Mouse (Mus musculus): Measurements from ENCODE around the gene Mmp1b.
"Not testable (repeated sequence)": the region's sequence is repeated elsewhere in the genome, so short reads cannot be mapped to it uniquely, and the experiment has no call there.

Mmp1b gene

DNA sequence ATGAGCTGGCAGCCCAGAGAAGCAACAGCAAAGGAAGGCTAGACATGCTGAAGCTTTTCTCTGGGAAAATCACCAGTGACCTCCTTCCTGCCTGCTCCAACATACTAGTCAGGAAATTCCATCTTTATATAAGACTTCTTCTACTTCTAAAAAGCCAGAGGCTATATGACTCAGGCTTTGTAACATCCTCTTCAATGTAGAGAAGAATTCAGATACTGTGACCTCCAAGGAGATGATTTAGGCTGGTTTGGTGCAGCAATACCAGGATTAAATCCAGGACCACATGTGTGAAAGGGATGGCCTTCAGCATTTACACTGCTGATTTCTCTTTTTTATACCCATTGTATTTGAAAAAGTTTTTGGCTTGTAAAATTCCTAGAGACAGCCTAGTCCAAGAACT lies at the start of gene Mmp1b:
Mmp1b (minus strand) TSS at position 101 of the 400 bp plus-strand sequence.
- DNase-seq: no peak

DNA sequence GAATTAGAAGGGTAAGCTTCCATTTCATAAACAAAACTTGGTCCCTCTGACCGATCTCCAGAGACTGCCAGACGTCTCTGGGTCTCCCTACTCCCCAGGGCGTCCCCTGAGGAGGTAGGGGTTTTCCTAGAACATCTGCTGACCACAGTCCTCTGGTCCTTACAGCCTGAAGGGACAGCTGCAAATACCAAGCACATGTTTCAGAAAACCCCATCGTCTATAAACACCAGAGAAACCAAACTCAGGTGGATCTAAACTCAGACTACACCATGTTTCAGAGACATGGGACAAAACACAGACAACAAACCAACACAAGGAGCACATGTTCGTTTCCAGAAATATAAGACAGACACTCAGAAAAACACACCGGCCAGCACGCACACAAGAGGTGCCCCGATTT lies 8.7 kb upstream of the Mmp1b start:
- not testable (repeated sequence) for DNase-seq

DNA sequence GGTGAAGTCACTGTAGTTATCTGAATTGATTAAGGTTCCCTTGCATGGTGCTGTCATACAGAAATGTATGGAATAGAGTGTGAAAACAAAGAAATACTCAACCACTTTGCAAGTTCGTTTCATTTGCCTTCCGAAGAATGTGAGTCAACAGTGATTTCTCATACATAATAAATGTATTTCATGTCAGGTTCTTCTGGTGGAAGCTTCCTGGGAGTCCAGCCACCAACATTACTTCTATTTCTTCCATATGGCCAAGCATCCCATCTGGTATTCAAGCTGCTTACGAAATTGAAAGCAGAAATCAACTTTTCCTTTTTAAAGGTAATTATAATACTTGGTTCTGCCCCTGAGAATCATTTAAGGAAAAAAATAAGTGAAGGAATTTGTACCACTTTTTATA lies 33.3 kb downstream of the Mmp1b start:
- no peak for DNase-seq

DNA sequence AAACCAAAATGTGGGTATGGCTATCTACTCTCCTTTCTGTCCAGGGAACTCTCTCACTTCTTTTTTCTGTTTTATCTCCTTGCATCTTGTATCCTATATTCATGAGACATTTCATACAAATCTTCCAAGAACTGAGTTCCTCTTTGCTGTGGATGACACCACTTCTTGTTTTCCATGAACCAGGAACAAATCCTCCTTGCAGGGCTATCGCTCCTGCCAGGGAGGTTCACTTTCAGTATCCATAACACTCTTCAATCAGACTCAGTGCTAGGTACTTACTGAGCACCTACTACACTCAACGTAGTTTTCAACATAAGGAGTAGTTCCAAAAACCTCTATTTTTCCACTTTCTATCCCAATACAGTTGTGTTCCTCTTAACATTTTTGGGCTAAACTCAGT lies 42.3 kb downstream of the Mmp1b start:
- DNase-seq: no peak

DNA sequence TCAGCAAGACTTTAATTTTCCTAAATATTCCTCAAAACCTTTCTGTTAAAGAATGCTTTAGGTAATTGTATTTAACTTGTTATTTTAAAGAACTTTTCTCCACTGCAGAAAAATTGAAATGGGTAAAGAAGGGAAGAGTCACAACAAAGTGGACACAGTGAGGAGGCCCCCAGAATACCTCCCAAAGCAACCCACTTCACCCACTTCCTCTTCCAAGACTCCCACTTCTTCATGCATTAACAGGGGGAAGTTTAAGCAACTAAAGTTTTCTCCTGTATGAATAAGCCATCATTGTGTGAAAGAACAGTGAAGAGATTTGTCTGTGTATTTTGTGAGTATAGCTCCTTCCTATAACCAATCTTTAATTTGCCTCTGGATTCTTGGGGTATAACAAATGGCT lies 43.7 kb downstream of the Mmp1b start, which contains the start of gene Mmp12:
Mmp12 (plus strand) TSS at position 275 of the 400 bp plus-strand sequence.
- DNase-seq: no peak

DNA sequence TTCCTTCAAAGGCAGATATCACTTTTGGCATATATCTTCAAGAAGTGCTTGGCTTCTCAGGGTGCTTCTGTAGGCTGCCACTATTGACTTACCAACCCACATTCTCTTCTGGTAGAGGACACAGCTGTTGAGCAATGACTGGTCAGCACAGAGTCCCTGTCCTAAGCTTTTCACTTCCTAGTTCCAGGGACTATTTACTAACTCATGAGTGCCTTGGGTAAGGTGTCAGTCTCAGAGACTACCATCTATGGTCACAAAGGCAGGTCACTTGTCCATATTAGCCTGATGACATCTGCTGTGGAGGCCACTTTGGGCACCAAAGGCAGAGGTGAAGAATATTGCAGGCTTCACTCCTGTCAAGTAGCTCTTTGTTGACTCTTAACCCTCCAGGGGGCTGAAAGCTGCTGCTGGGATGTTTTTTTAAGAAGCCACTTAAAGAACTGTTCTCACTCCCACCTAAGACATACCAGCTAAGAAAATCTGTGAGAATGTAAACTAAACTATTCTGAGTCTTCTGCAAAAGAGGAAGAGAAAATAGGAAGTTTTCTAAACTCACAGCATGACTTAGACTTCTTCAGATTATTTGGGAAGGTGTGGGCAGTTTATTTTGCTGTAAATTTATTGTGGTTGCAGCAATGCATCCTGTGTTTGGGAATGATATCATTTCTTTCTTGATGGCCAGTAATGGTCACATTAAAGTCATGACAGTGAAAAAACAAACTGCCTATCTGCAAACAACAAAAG lies 50.9 kb downstream of the Mmp1b start:
- no peak for DNase-seq

DNA sequence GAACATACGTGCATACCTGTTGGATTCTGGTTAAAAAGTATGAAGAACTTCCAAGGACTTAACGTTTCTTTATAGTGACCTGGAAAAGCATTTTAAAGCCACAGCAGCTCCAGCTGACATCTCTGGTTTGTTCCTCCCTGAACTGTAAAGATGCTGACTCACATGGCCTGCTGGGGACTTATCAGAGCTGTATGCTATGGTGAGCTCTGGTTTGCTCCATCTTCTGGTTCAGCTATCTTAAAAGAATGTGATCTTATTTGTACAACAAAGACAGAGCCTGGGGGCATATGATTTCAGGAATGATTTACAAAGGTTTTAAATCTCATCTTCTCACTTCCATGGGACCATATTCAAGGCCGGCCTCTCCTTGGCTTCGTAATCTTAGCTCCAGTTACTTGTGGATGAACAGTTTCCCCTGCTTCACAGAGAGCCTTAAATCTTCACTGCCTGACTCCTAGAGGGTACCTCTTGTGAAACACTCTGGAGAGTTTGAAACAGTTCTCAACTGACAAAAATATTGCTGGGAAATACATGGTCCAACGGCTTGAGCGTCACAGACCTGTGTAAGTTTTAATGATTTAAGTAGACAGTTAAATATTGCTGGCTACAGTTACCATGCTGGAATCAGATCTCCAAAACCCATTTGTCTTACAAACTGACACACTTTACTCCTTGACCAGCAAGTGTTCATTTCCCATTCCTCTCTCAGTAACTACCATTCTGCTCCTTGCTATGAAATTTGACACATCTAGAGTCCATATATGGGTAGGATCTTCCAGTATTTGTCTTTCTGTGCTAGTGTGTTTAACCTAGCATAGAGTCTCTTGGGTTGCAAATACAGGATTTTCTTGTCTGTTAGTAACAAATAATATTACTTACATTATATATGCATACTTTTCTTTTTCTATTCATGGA lies 51.8 kb downstream of the Mmp1b start:
- DNase-seq: no peak

DNA sequence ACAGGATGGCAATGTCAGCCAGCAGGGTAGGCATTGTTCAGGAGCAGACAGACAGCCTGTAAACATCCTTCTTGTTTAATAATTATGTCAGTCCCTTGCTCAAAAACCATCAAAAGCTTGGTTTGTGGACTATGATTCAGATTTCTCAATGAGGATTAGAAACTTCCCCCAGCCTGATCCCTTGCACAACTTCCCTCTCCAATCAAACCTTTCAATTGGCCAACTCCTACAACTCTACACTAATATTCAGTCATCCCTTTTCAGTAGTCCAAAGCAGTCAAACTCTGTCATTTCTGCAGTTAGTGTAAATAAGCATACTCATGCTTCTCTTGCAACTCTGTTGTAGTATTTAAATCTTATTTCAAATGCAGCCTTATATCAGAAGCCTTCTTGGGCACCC lies 56.0 kb downstream of the Mmp1b start:
- DNase-seq: no peak

Measured in kidney, adult 18-20 months (tissue).